Mouse (Mus musculus): Measurements from ENCODE around the gene Gdpgp1. TPM values are rescaled to one million over a fixed set of nuclear protein-coding genes. Genes with fewer than 3 reads are reported as not detected.

The Gdpgp1 gene
- polyA plus RNA-seq, 1 experiment: 0.91 TPM

- Histone ChIP-seq H3K36me3 (ENCODE audit: control insufficient read depth, insufficient read depth) (peaks cover 22% of the 10 kb centered on the region), H3K4me2 (ENCODE audit: low read depth) (no peak overlapping the region), H3ac (ENCODE audit: control insufficient read depth, insufficient read length) (no peak overlapping the region), H3K4me3 (no peak overlapping the region), H3K27me3 (ENCODE audit: control insufficient read depth, insufficient read depth, insufficient read length) (no peaks in the 10 kb centered on the region), H3K79me2 (ENCODE audit: control insufficient read depth, insufficient read depth) (no peaks in the 10 kb centered on the region)
- no peak for TF ChIP-seq E2F4 (IDR thresholded peaks at IDR 0.05; ENCODE audit: insufficient read depth)
- no peak for TF ChIP-seq MYOG (IDR thresholded peaks at IDR 0.05; ENCODE audit: control insufficient read depth in 1 of 3, insufficient read depth in 1 of 3, insufficient read length in 2 of 3, low read depth in 2 of 3)
- no peak for TF ChIP-seq TCF12 (IDR thresholded peaks at IDR 0.05; ENCODE audit: insufficient read depth, poor library complexity, severe bottlenecking)
- TF ChIP-seq POLR2AphosphoS2 (IDR thresholded peaks at IDR 0.05; ENCODE audit: insufficient read length, low read depth): no peak
- no peak for TF ChIP-seq POLR2A (IDR thresholded peaks at IDR 0.05; ENCODE audit: insufficient read length, low read depth)
- TF ChIP-seq CEBPB (IDR thresholded peaks at IDR 0.05; ENCODE audit: insufficient read depth, poor library complexity, severe bottlenecking): no peak
- no peak for TF ChIP-seq USF1 (IDR thresholded peaks at IDR 0.05; ENCODE audit: low read depth)
- TF ChIP-seq MAX (IDR thresholded peaks at IDR 0.05; ENCODE audit: low read depth): no peak
- no peak for TF ChIP-seq REST (IDR thresholded peaks at IDR 0.05; ENCODE audit: insufficient read depth, insufficient read length)
- no peak for TF ChIP-seq TCF3 (IDR thresholded peaks at IDR 0.05; ENCODE audit: insufficient read length, low read depth)
- TF ChIP-seq SRF (IDR thresholded peaks at IDR 0.05; ENCODE audit: control insufficient read depth, insufficient read length, low read depth): no peak
- TF ChIP-seq MYOD1 (IDR thresholded peaks at IDR 0.05; ENCODE audit: control insufficient read depth in 1 of 3, insufficient read length in 2 of 3, low read depth in 2 of 3): no peak
These were observed 14.0 kb upstream of the Gdpgp1 start for GRCm38 (mm10) chr7:80218666-80219065.

GRCm38 (mm10) chr7:80220237-80220797 is 12.3 kb upstream of the Gdpgp1 start:
- Histone ChIP-seq H3K27me3 (ENCODE audit: control insufficient read depth, insufficient read depth, insufficient read length) (no peaks in the 10 kb centered on the region), H3K4me2 (ENCODE audit: low read depth) (no peak overlapping the region), H3ac (ENCODE audit: control insufficient read depth, insufficient read length) (no peak overlapping the region), H3K4me3 (no peak overlapping the region), H3K36me3 (ENCODE audit: control insufficient read depth, insufficient read depth) (peaks cover 22% of the 10 kb centered on the region), H3K79me2 (ENCODE audit: control insufficient read depth, insufficient read depth) (no peaks in the 10 kb centered on the region)
- TF ChIP-seq POLR2AphosphoS2 (IDR thresholded peaks at IDR 0.05; ENCODE audit: insufficient read length, low read depth): no peak
- TF ChIP-seq MAX (IDR thresholded peaks at IDR 0.05; ENCODE audit: low read depth): no peak
- no peak for TF ChIP-seq TCF12 (IDR thresholded peaks at IDR 0.05; ENCODE audit: insufficient read depth, poor library complexity, severe bottlenecking)
- no peak for TF ChIP-seq POLR2A (IDR thresholded peaks at IDR 0.05; ENCODE audit: insufficient read length, low read depth)
- TF ChIP-seq TCF3 (IDR thresholded peaks at IDR 0.05; ENCODE audit: insufficient read length, low read depth): no peak
- no peak for TF ChIP-seq CEBPB (IDR thresholded peaks at IDR 0.05; ENCODE audit: insufficient read depth, poor library complexity, severe bottlenecking)
- no peak for TF ChIP-seq MYOG (IDR thresholded peaks at IDR 0.05; ENCODE audit: control insufficient read depth in 1 of 3, insufficient read depth in 1 of 3, insufficient read length in 2 of 3, low read depth in 2 of 3)
- TF ChIP-seq USF1 (IDR thresholded peaks at IDR 0.05; ENCODE audit: low read depth): no peak
- no peak for TF ChIP-seq REST (IDR thresholded peaks at IDR 0.05; ENCODE audit: insufficient read depth, insufficient read length)
- TF ChIP-seq E2F4 (IDR thresholded peaks at IDR 0.05; ENCODE audit: insufficient read depth): no peak
- TF ChIP-seq SRF (IDR thresholded peaks at IDR 0.05; ENCODE audit: control insufficient read depth, insufficient read length, low read depth): no peak
- TF ChIP-seq MYOD1 (IDR thresholded peaks at IDR 0.05; ENCODE audit: control insufficient read depth in 1 of 3, insufficient read length in 2 of 3, low read depth in 2 of 3): no peak

GRCm38 (mm10) chr7:80221179-80221750 is 11.4 kb upstream of the Gdpgp1 start:
- Histone ChIP-seq H3K36me3 (ENCODE audit: control insufficient read depth, insufficient read depth) (peaks cover 22% of the 10 kb centered on the region), H3K4me3 (no peak overlapping the region), H3ac (ENCODE audit: control insufficient read depth, insufficient read length) (no peak overlapping the region), H3K27me3 (ENCODE audit: control insufficient read depth, insufficient read depth, insufficient read length) (no peaks in the 10 kb centered on the region), H3K79me2 (ENCODE audit: control insufficient read depth, insufficient read depth) (no peaks in the 10 kb centered on the region), H3K4me2 (ENCODE audit: low read depth) (no peak overlapping the region)
- no peak for TF ChIP-seq E2F4 (IDR thresholded peaks at IDR 0.05; ENCODE audit: insufficient read depth)
- TF ChIP-seq MYOG (IDR thresholded peaks at IDR 0.05; ENCODE audit: control insufficient read depth in 1 of 3, insufficient read depth in 1 of 3, insufficient read length in 2 of 3, low read depth in 2 of 3): no peak
- TF ChIP-seq MYOD1 (IDR thresholded peaks at IDR 0.05; ENCODE audit: control insufficient read depth in 1 of 3, insufficient read length in 2 of 3, low read depth in 2 of 3): no peak
- no peak for TF ChIP-seq TCF3 (IDR thresholded peaks at IDR 0.05; ENCODE audit: insufficient read length, low read depth)
- no peak for TF ChIP-seq MAX (IDR thresholded peaks at IDR 0.05; ENCODE audit: low read depth)
- TF ChIP-seq CEBPB (IDR thresholded peaks at IDR 0.05; ENCODE audit: insufficient read depth, poor library complexity, severe bottlenecking): no peak
- no peak for TF ChIP-seq USF1 (IDR thresholded peaks at IDR 0.05; ENCODE audit: low read depth)
- TF ChIP-seq TCF12 (IDR thresholded peaks at IDR 0.05; ENCODE audit: insufficient read depth, poor library complexity, severe bottlenecking): no peak
- no peak for TF ChIP-seq REST (IDR thresholded peaks at IDR 0.05; ENCODE audit: insufficient read depth, insufficient read length)
- no peak for TF ChIP-seq POLR2A (IDR thresholded peaks at IDR 0.05; ENCODE audit: insufficient read length, low read depth)
- TF ChIP-seq POLR2AphosphoS2 (IDR thresholded peaks at IDR 0.05; ENCODE audit: insufficient read length, low read depth): no peak
- no peak for TF ChIP-seq SRF (IDR thresholded peaks at IDR 0.05; ENCODE audit: control insufficient read depth, insufficient read length, low read depth)

- H3K36me3 ChIP-seq (ENCODE audit: control insufficient read depth, insufficient read depth): peaks cover 5% of the 10 kb centered on the region
- H3K4me3 ChIP-seq: no peak overlapping the region
- no peaks in the 10 kb centered on the region for H3K79me2 ChIP-seq (ENCODE audit: control insufficient read depth, insufficient read depth)
- no peak overlapping the region for H3ac ChIP-seq (ENCODE audit: control insufficient read depth, insufficient read length)
- no peak overlapping the region for H3K4me2 ChIP-seq (ENCODE audit: low read depth)
- H3K27me3 ChIP-seq (ENCODE audit: control insufficient read depth, insufficient read depth, insufficient read length): no peaks in the 10 kb centered on the region
- TF ChIP-seq SRF (IDR thresholded peaks at IDR 0.05; ENCODE audit: control insufficient read depth, insufficient read length, low read depth) (no peak), POLR2AphosphoS2 (IDR thresholded peaks at IDR 0.05; ENCODE audit: insufficient read length, low read depth) (no peak), MYOD1 (IDR thresholded peaks at IDR 0.05; ENCODE audit: control insufficient read depth in 1 of 3, insufficient read length in 2 of 3, low read depth in 2 of 3) (no peak)
These were observed 5.6 kb upstream of the Gdpgp1 start for GRCm38 (mm10) chr7:80227065-80227464.
